Mouse (Mus musculus) ES-E14 (cell line): ENCODE results near the gene Tepsin. TPM values are rescaled to one million over a fixed set of nuclear protein-coding genes. Genes with fewer than 3 reads are reported as not detected.
A peak's percentile ranks its signal among the peaks of the same experiment; 100 is the strongest.

Source experiments
- DNase-seq: peaks from one replicate; pipeline ENCODE4 v3.0.0-alpha.2; 2013; ENCODE audit warnings: low read depth, low spot score
- H3K27ac ChIP-seq: 2 replicates; pipeline ENCODE4 v1.5.1; 2012; ENCODE audit warnings: low read depth, mild to moderate bottlenecking, low read length, moderate library complexity, mixed read lengths; ENCODE audit not compliant: poor library complexity, insufficient read depth, severe bottlenecking
- H3K36me3 ChIP-seq: 2 replicates; pipeline ENCODE4 v1.6.1; 2012; ENCODE audit warnings: mild to moderate bottlenecking, low read length, moderate library complexity, mixed read lengths; ENCODE audit not compliant: control insufficient read depth, poor library complexity, insufficient read depth, severe bottlenecking
- H3K4me1 ChIP-seq, 2 experiments: fragments of 150-350 bp in 1 of 2; sonication (generic) in 1 of 2; 2 replicates each; pipeline ENCODE4 v1.6.1; 2012; ENCODE audit warnings: low read length in 2 of 2, mild to moderate bottlenecking in 1 of 2, mixed read lengths in 1 of 2; ENCODE audit not compliant: control insufficient read depth in 2 of 2, insufficient read depth in 2 of 2, poor library complexity in 1 of 2
- H3K4me3 ChIP-seq, 2 experiments: fragments of 150-350 bp in 1 of 2; sonication (generic) in 1 of 2; 2 replicates each; pipeline ENCODE4 v1.5.1; 2012; ENCODE audit warnings: low read length in 2 of 2, low read depth in 1 of 2, mild to moderate bottlenecking in 1 of 2, mixed read lengths in 1 of 2; ENCODE audit not compliant: insufficient read depth in 1 of 2, poor library complexity in 1 of 2, severe bottlenecking in 1 of 2
- H3K9ac ChIP-seq: 2 replicates; pipeline ENCODE4 v1.6.1; 2012; ENCODE audit warnings: low read depth, mild to moderate bottlenecking, low read length, mixed read lengths; ENCODE audit not compliant: poor library complexity, insufficient read depth, severe bottlenecking
- H3K9me3 ChIP-seq: fragments of 150-350 bp; sonication (generic); 2 replicates; pipeline ENCODE4 v1.6.1; 2012; ENCODE audit warnings: low read depth, mild to moderate bottlenecking, low read length; ENCODE audit not compliant: control insufficient read depth, insufficient read depth
- CHD2 ChIP-seq: IDR thresholded peaks from 2 replicates; pipeline ENCODE4 v1.6.1; 2014; ENCODE audit warnings: mild to moderate bottlenecking, low read depth, low read length, inconsistent platforms
- HCFC1 ChIP-seq: IDR thresholded peaks from 2 replicates; pipeline ENCODE4 v1.6.1; 2012; ENCODE audit warnings: low read length, inconsistent platforms, borderline replicate concordance; ENCODE audit not compliant: insufficient read depth
- MAFK ChIP-seq: IDR thresholded peaks from 2 replicates; pipeline ENCODE4 v1.6.1; 2014; ENCODE audit warnings: mild to moderate bottlenecking, low read depth, low read length, inconsistent platforms; ENCODE audit not compliant: insufficient read depth
- ZC3H11A ChIP-seq: IDR thresholded peaks from 2 replicates; pipeline ENCODE4 v1.6.1; 2012; ENCODE audit warnings: low read depth, mild to moderate bottlenecking, inconsistent platforms, low read length, borderline replicate concordance
- ZNF384 ChIP-seq: IDR thresholded peaks from 2 replicates; pipeline ENCODE4 v1.6.1; 2012; ENCODE audit warnings: low read depth, low read length, inconsistent platforms
- in situ Hi-C, 2 experiments: fragments of 600-800 bp; cut with MboI; formaldehyde crosslinking; loops; one replicate each; pipeline ENCODE4 v1.15.1; 2025; ENCODE audit warnings: low sequenced_read_pairs in 2 of 2, inconsistent platforms in 1 of 2; ENCODE audit not compliant: unreplicated experiment in 2 of 2
- total RNA-seq: library from RNA; depleted of rRNA; stranded (reverse); fragments of 300-350 nt; gene quantifications from 2 replicates; pipeline ENCODE4 v1.2.3, GENCODE M21; 2012

Tepsin gene
- total RNA-seq, 1 experiment = 26.5 TPM

- no peak overlapping the region for H3K4me3 ChIP-seq
- H3K9ac ChIP-seq = no peak overlapping the region
- in situ Hi-C loops = no loop called here
- H3K4me1 ChIP-seq = peaks cover 0 to 16% of the 10 kb centered on the region in 2 experiments; a peak in 2 of 4 replicates
- TF ChIP-seq ZC3H11A (no peak), ZNF384 (no peak), HCFC1 (no peak), MAFK (no peak), CHD2 (no peak)
- peak overlapping the region; percentile 15; the same call in 1 of the 2 replicates for H3K27ac ChIP-seq
- H3K36me3 ChIP-seq = peaks cover 29% of the 10 kb centered on the region; the same call in 1 of the 2 replicates
- no peaks in the 10 kb centered on the region for H3K9me3 ChIP-seq
- no peak for DNase-seq
Measured at GRCm38 (mm10) chr11:120122126-120122525, 23.6 kb upstream of the Tepsin start.

DNA sequence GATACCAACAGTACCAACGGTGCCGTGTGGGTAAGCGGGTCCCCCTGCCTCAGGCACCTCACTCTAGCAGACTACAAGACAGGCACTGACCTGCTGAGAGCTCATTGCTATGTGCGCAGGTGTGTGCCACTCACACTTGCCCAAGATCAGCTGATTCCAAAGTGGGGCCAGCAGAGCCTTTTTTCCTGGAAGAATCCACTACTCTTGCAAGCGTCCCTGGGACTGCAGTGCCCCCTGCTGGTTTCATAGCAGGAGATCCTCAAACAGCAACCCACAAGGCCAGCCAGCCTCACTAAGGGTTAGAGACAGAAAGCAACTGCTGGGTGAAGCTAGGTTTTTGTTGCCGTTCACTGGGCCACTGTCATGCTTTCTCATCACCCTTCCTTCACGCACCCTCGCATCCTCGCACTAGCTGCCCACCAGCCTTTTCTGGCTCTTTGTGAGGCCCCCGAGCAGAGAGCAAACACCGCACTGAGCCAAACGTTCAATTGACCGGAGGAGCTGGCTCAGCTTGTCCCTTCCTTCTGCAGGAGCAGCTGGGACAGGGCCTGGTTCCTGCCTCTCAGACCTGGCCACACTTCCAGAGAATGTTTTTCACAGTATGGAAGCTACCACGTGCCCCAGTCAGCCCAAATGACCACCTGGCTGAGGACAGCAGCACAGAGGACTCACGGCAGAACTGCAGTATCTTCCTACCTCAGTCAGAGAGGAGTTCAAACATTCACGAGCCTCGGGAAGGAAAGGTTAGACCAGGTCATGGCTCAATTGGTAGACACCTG lies 22.3 kb upstream of the Tepsin start:
- H3K9me3 ChIP-seq = no peaks in the 10 kb centered on the region
- no peak overlapping the region for H3K9ac ChIP-seq
- H3K27ac ChIP-seq = no peak overlapping the region
- H3K4me3 ChIP-seq = no peak overlapping the region
- in situ Hi-C loops = no loop called here
- DNase-seq = peak; percentile 52
- peaks cover 0 to 16% of the 10 kb centered on the region in 2 experiments; a peak in 2 of 4 replicates for H3K4me1 ChIP-seq
- no peak for TF ChIP-seq MAFK
- TF ChIP-seq HCFC1 = no peak
- TF ChIP-seq ZNF384 = no peak
- no peak for TF ChIP-seq ZC3H11A
- no peak for TF ChIP-seq CHD2
- peaks cover 32% of the 10 kb centered on the region; the same call in 1 of the 2 replicates for H3K36me3 ChIP-seq

DNA sequence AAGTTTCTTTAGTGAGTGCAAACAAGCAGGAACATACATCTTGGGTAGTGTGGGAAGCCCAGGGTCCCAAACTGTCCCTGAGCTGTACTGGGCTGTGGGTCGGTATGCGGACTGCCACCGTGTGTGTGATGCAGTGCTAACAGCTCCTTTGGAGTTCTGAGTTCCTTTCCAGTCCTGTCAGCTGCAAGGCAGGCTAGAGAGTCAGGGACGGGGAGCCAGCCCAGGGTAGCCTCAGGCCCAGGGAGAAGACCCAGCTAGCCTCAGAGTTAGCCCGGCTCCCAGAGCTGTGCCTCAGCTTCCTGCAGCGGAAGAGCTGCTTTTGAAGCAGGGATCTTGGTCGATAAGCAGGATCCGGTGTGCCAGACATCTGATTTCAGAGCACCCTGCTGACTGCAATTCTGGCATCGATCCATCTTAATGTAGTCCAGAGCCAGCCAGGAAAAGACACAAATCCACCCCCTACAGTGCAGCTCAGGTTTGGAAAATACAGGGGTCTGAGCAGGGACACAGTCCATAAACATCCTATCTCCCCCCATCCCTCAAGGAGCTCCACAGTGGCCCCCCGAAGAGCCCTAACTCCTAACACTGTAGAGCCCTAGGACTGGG lies 21.5 kb upstream of the Tepsin start:
- H3K4me3 ChIP-seq = no peak overlapping the region
- in situ Hi-C loops = loop anchor here in 1 of 2 experiments (10.0 kb wide), 1 partner anchor 85 kb away; no protein-coding TSS in a partner anchor
- peaks cover 0 to 16% of the 10 kb centered on the region in 2 experiments; a peak in 2 of 4 replicates for H3K4me1 ChIP-seq
- H3K36me3 ChIP-seq = peaks cover 32% of the 10 kb centered on the region; the same call in 1 of the 2 replicates
- no peak overlapping the region for H3K9ac ChIP-seq
- no peak for DNase-seq
- no peaks in the 10 kb centered on the region for H3K9me3 ChIP-seq
- TF ChIP-seq ZNF384 (no peak), ZC3H11A (no peak), CHD2 (no peak), MAFK (no peak)
- no peak overlapping the region for H3K27ac ChIP-seq

DNA sequence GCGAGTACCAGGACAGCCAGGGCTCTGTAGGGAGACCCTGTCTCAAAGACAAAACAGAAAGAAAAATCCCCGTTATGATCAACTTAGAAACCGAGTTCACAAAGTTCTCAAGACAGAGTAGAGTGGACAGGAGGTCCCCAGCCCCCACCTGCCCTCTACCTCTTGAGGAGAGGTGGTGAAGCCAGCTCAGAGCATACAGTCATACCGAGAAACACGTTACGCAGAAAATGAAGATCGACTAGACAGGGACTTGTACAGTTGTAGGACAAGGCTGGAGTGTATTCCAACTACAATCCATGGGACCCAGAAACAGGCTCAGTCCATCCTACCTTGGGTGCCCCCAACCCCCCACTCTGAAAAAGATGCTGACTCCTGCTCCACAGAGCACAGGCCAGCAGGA lies 20.6 kb upstream of the Tepsin start:
- Histone ChIP-seq H3K36me3 (peaks cover 33% of the 10 kb centered on the region; the same call in 1 of the 2 replicates), H3K9me3 (no peaks in the 10 kb centered on the region), H3K4me3 (no peak overlapping the region), H3K27ac (no peak overlapping the region), H3K9ac (no peak overlapping the region), H3K4me1 (peaks cover 0 to 13% of the 10 kb centered on the region in 2 experiments; a peak in 2 of 4 replicates)
- in situ Hi-C loops = loop anchor here in 1 of 2 experiments (10.0 kb wide), 1 partner anchor 86 kb away; no protein-coding TSS in a partner anchor
- DNase-seq = no peak
- TF ChIP-seq CHD2 = no peak
- TF ChIP-seq ZNF384 = no peak
- TF ChIP-seq MAFK = no peak
- no peak for TF ChIP-seq HCFC1
- TF ChIP-seq ZC3H11A = no peak
